10 mouse cellular contexts compared by ENCODE assay signal in genomic region chr4:82415817-82416216, GRCm38 (mm10).
A peak's percentile ranks its signal among the peaks of the same experiment; 100 is the strongest.
DNase-seq lines count a peak whose midpoint lies in the region.
"Had no signal": no experiment of that assay in that cellular context is flagged by ENCODE, and none has a peak within 500 bp of the region (broad histone marks: within the 10 kb centered on the region; RNA-seq: fewer than 3 reads in every experiment).

No protein-coding gene starts in this region.

- peak; percentile 51 to 56 for DNase-seq in heart, adult 18-20 months
- no peak for DNase-seq in heart, postnatal 36 days
- peak; percentile 87 for DNase-seq in brain, adult 2 months (ENCODE audit: low read depth, low spot score)
- DNase-seq in cerebellum, postnatal 10 days = peak; percentile 74 to 78
- DNase-seq in heart, postnatal 4 days = peak; percentile 47
- DNase-seq in adrenal gland, postnatal 14 days = no peak
- DNase-seq in frontal cortex, postnatal 36 days (ENCODE audit: low spot score in 2 of 2) = no peak
- no peak for DNase-seq in layer of hippocampus, postnatal 14 days (ENCODE audit: low spot score in 2 of 2)
- DNase-seq: gastrocnemius, postnatal 36 days; kidney, postnatal 14 days had no signal

- intact Hi-C loops in heart, postnatal 36 days (cut with DNase I) = no loop called here

Comparison
In these comparisons a context has a peak if more than half of its experiments do, and no peak if none do; other contexts are left out.
1. DNase-seq: peak in heart, adult 18-20 months (2 of 2), brain, adult 2 months (single experiment), cerebellum, postnatal 10 days (2 of 2) and heart, postnatal 4 days (single experiment); none in heart, postnatal 36 days (0 of 2), adrenal gland, postnatal 14 days (single experiment), frontal cortex, postnatal 36 days (0 of 2) and layer of hippocampus, postnatal 14 days (0 of 2).